8 mouse cellular contexts compared by ENCODE assay signal in the genomic region with DNA sequence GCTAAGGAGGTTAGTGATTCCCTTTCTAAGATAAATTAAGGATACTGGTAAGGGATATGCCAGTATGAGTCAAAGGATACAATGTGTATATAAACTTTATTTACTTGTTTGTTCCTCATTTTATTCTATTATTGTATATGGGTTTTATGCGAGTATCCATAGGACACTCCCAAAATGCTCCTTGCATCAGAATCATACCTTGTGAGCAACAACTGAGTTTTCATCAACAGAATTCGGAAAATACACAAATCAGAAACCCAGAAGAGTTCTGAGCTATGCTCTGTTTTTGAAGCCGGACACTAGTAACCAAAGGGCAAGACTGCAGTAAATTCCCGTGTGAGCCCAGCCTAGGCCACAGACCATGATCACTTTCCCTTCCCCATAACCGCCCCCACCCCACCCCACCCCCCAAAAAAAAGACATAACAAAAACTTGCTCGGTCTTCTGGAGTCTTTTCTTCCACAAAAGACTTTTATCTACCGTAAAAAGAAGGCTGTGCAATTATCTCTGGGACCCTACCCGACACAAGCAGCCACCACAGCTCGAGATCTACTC. TPM values are rescaled to one million over a fixed set of nuclear protein-coding genes. Genes with fewer than 3 reads are reported as not detected.
DNase-seq lines count a peak whose midpoint lies in the region; ATAC-seq lines count a peak whose summit lies in the region.

No protein-coding gene starts in this region.

- no peaks in the 10 kb centered on the region for H3K36me3 ChIP-seq in lung, embryonic 15.5 days
- no peaks in the 10 kb centered on the region for H3K36me3 ChIP-seq in embryonic facial prominence, embryonic 13.5 days
- no peaks in the 10 kb centered on the region for H3K36me3 ChIP-seq in intestine, embryonic 16.5 days (ENCODE audit: control insufficient read depth, insufficient read depth, low read length)
- H3K36me3 ChIP-seq in neural tube, embryonic 15.5 days = no peaks in the 10 kb centered on the region

- H3K4me1 ChIP-seq in lung, embryonic 15.5 days = peaks cover 18% of the 10 kb centered on the region
- peaks cover 11% of the 10 kb centered on the region for H3K4me1 ChIP-seq in embryonic facial prominence, embryonic 13.5 days
- peaks cover 2% of the 10 kb centered on the region; the same call in 1 of the 2 replicates for H3K4me1 ChIP-seq in intestine, embryonic 16.5 days (ENCODE audit: control insufficient read depth, insufficient read depth, low read length)
- H3K4me1 ChIP-seq in neural tube, embryonic 15.5 days = peaks cover 17% of the 10 kb centered on the region

- H3K4me2 ChIP-seq in lung, embryonic 15.5 days = peak overlapping the region; percentile 79
- H3K4me2 ChIP-seq in embryonic facial prominence, embryonic 13.5 days = peak overlapping the region; percentile 78
- H3K4me2 ChIP-seq in intestine, embryonic 16.5 days (ENCODE audit: low read depth, low read length) = peak overlapping the region; percentile 57
- peak overlapping the region; percentile 85 for H3K4me2 ChIP-seq in neural tube, embryonic 15.5 days

- peak; percentile 9; the same call in 1 of the 2 replicates for ATAC-seq in lung, embryonic 15.5 days (ENCODE audit: borderline replicate concordance, extremely low read depth, low FRiP score, low TSS enrichment)
- ATAC-seq in embryonic facial prominence, embryonic 13.5 days (ENCODE audit: insufficient number of reproducible peaks, insufficient read depth, low FRiP score, low TSS enrichment, low read depth) = 0 out of 2 replicates have a peak, but pooled peaks have one; percentile 6
- peak; percentile 22 for ATAC-seq in intestine, embryonic 16.5 days
- ATAC-seq in neural tube, embryonic 15.5 days (ENCODE audit: low FRiP score) = peak; percentile 38

- H3K27ac ChIP-seq in lung, embryonic 15.5 days = peak overlapping the region; percentile 84; the same call in 1 of the 2 replicates
- peak overlapping the region; percentile 80; the same call in 1 of the 2 replicates for H3K27ac ChIP-seq in embryonic facial prominence, embryonic 13.5 days
- H3K27ac ChIP-seq in intestine, embryonic 16.5 days (ENCODE audit: low read length) = no peak overlapping the region
- no peak overlapping the region for H3K27ac ChIP-seq in neural tube, embryonic 15.5 days (replicated peaks)

- peak overlapping the region; percentile 94 for H3K9ac ChIP-seq in lung, embryonic 15.5 days
- peak overlapping the region; percentile 98 for H3K9ac ChIP-seq in embryonic facial prominence, embryonic 13.5 days
- H3K9ac ChIP-seq in intestine, embryonic 16.5 days (ENCODE audit: low read depth, low read length) = peak overlapping the region; percentile 98
- peak overlapping the region; percentile 86 for H3K9ac ChIP-seq in neural tube, embryonic 15.5 days (replicated peaks)

- H3K27me3 ChIP-seq in lung, embryonic 15.5 days = no peaks in the 10 kb centered on the region
- no peaks in the 10 kb centered on the region for H3K27me3 ChIP-seq in embryonic facial prominence, embryonic 13.5 days
- H3K27me3 ChIP-seq in intestine, embryonic 16.5 days (replicated peaks; ENCODE audit: control insufficient read depth, insufficient read depth, low read length) = no peaks in the 10 kb centered on the region
- H3K27me3 ChIP-seq in neural tube, embryonic 15.5 days (replicated peaks) = no peaks in the 10 kb centered on the region

- WGBS in lung, embryonic 15.5 days = 16% methylated on average over 9 of the region's 9 CpGs
- 17% methylated on average over 9 of the region's 9 CpGs for WGBS in embryonic facial prominence, embryonic 13.5 days
- WGBS in intestine, embryonic 16.5 days = 15% methylated on average over 9 of the region's 9 CpGs
- 18% methylated on average over 9 of the region's 9 CpGs for WGBS in neural tube, embryonic 15.5 days

- H3K4me3 ChIP-seq in lung, embryonic 15.5 days = peak overlapping the region; percentile 66
- H3K4me3 ChIP-seq in embryonic facial prominence, embryonic 13.5 days = peak overlapping the region; percentile 75
- H3K4me3 ChIP-seq in intestine, embryonic 16.5 days (ENCODE audit: low read length) = peak overlapping the region; percentile 82
- peak overlapping the region; percentile 79 for H3K4me3 ChIP-seq in neural tube, embryonic 15.5 days (replicated peaks)

- DNase-seq in lung, adult 18-20 months = no peak
- no peak for DNase-seq in left cerebral cortex, adult 11 months (ENCODE audit: low spot score)
- no peak for DNase-seq in gastrocnemius, adult 18-20 months (ENCODE audit: low spot score)
- no peak for DNase-seq in ovary, postnatal 14 days (ENCODE audit: low spot score)

- no peaks in the 10 kb centered on the region for H3K9me3 ChIP-seq in lung, embryonic 15.5 days
- no peaks in the 10 kb centered on the region for H3K9me3 ChIP-seq in embryonic facial prominence, embryonic 13.5 days
- H3K9me3 ChIP-seq in intestine, embryonic 16.5 days (ENCODE audit: control insufficient read depth, low read length) = no peaks in the 10 kb centered on the region
- no peaks in the 10 kb centered on the region for H3K9me3 ChIP-seq in neural tube, embryonic 15.5 days (replicated peaks)

RNA-seq across cellular contexts. Expression of a gene that starts 0.4 kb away (rescaled TPM):
- 33.9 and 35.5 TPM in 2 replicates for polyA plus RNA-seq in lung, embryonic 15.5 days (2015; fragmentation: Nextera tagmentation; extraction: Ambion mirVana)
- polyA plus RNA-seq in embryonic facial prominence, embryonic 13.5 days (2015; fragmentation: Nextera tagmentation; extraction: Ambion mirVana) = 40.2 and 43.2 TPM in 2 replicates
- 37.2 and 37.4 TPM in 2 replicates for polyA plus RNA-seq in intestine, embryonic 16.5 days (2015; fragmentation: Nextera tagmentation; extraction: Ambion mirVana)
- polyA plus RNA-seq in neural tube, embryonic 15.5 days (2015; fragmentation: Nextera tagmentation; extraction: Ambion mirVana) = 27.1 and 32.7 TPM in 2 replicates
- total RNA-seq in gastrocnemius, adult 18-20 months (2021) = 10 to 100 TPM; 41.7 to 47.7 TPM

RNA-seq across cellular contexts. Expression of a gene that starts 0.9 kb away (rescaled TPM):
- 2.0 and 3.0 TPM in 2 replicates for polyA plus RNA-seq in lung, embryonic 15.5 days (2015; fragmentation: Nextera tagmentation; extraction: Ambion mirVana)
- polyA plus RNA-seq in embryonic facial prominence, embryonic 13.5 days (2015; fragmentation: Nextera tagmentation; extraction: Ambion mirVana) = 1.5 and 2.0 TPM in 2 replicates
- polyA plus RNA-seq in intestine, embryonic 16.5 days (2015; fragmentation: Nextera tagmentation; extraction: Ambion mirVana) = 3.7 and 4.7 TPM in 2 replicates
- 2.0 and 2.2 TPM in 2 replicates for polyA plus RNA-seq in neural tube, embryonic 15.5 days (2015; fragmentation: Nextera tagmentation; extraction: Ambion mirVana)
- 10 to 100 TPM; 11.1 to 12.3 TPM for total RNA-seq in gastrocnemius, adult 18-20 months (2021)

Comparison
In these comparisons a context has a peak if more than half of its experiments do, and no peak if none do; other contexts are left out.
1. H3K27ac ChIP-seq: peak in lung, embryonic 15.5 days (single experiment) and embryonic facial prominence, embryonic 13.5 days (single experiment); none in intestine, embryonic 16.5 days (single experiment) and neural tube, embryonic 15.5 days (single experiment).
2. Peak in every context shown above with its lines, with median percentiles within 50 percentile points of each other: ATAC-seq, H3K4me2 ChIP-seq, H3K4me3 ChIP-seq and H3K9ac ChIP-seq.